Mouse (Mus musculus) E14TG2a.4 (cell line): ENCODE data around the gene Bbs10.
A peak's percentile ranks its signal among the peaks of the same experiment; 100 is the strongest.

Experiments used
- H3K27me3 ChIP-seq: 2 replicates; pipeline ENCODE4 v1.6.1; 2014; ENCODE audit warnings: low read length, control low read depth; ENCODE audit not compliant: insufficient read depth
- H3K36me3 ChIP-seq: 2 replicates; pipeline ENCODE4 v1.6.1; 2014; ENCODE audit warnings: low read length, control low read depth; ENCODE audit not compliant: insufficient read depth
- H3K4me1 ChIP-seq: replicated peaks from 2 replicates; pipeline ENCODE4 v1.6.1; 2014; ENCODE audit warnings: low read depth, low read length, control low read depth
- H3K4me3 ChIP-seq: replicated peaks from 2 replicates; pipeline ENCODE4 v1.5.1; 2014; ENCODE audit warnings: mild to moderate bottlenecking, low read length
- H3K9me3 ChIP-seq: 2 replicates; pipeline ENCODE4 v1.6.1; 2014; ENCODE audit warnings: low read length, control low read depth
- CTCF ChIP-seq: conservative IDR thresholded peaks from 2 replicates; pipeline ENCODE4 v1.5.1; 2014; ENCODE audit warnings: low read length
- NANOG ChIP-seq: IDR thresholded peaks from 2 replicates; pipeline ENCODE4 v1.6.1; 2014; ENCODE audit warnings: borderline replicate concordance, low read length, mixed read lengths
- POU5F1 ChIP-seq: IDR thresholded peaks from 2 replicates; pipeline ENCODE4 v1.6.1; 2014; ENCODE audit warnings: low read length, borderline replicate concordance

Bbs10 gene

DNA sequence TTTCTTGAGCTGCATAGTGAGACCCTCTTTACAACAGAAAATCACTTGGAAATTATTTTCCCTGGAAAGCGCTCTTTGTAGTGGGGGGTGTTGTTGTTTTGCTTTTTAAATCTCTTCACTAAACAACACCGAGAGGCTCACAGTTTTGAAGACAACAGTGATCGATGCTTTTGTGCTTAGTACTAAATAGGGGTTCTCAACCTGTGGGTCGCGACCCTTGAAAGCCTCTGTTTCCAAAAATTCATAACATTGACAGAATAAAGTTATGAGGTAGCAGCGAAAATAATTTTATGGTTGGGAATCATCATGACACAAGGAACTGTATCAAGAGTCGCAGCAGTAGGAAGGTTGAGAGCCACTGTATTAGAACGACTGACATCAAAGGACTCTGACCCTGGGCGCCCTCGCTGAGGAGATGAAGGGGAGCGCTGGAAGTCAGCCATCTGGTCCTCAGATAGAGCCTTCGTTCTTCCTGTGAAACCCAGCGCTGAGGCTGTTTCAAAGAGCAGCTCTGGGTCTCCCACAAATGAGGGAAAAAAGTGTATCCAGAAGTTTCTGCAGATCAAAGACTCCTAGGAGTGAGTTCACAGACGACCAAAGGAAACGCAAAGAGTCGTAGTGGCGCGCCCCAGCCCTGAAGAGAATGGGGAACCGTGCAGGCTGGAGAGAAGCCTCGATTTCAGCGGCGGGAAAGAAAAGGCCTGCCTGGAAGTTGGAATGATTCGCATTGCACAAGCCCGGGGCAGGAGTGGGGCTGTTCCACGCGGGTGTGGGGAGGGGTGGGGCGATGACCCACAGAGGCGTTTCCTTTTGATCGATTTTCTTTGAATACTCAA is 37.3 kb downstream of the Bbs10 start:
- Histone ChIP-seq H3K4me3 (peak overlapping the region; percentile 52), H3K27me3 (peaks cover 7% of the 10 kb centered on the region; the same call in 1 of the 2 replicates), H3K4me1 (peaks cover 21% of the 10 kb centered on the region), H3K36me3 (no peaks in the 10 kb centered on the region), H3K9me3 (0 out of 2 replicates have a peak, but pooled peaks cover 2% of the 10 kb centered on the region)
- TF ChIP-seq CTCF (no peak), POU5F1 (no peak), NANOG (no peak)

- H3K4me1 ChIP-seq: peaks cover 21% of the 10 kb centered on the region
- H3K9me3 ChIP-seq: 0 out of 2 replicates have a peak, but pooled peaks cover 2% of the 10 kb centered on the region
- H3K36me3 ChIP-seq: no peaks in the 10 kb centered on the region
- TF ChIP-seq POU5F1 (no peak), NANOG (no peak), CTCF (no peak)
- H3K4me3 ChIP-seq: peak overlapping the region; percentile 52
- H3K27me3 ChIP-seq: peaks cover 7% of the 10 kb centered on the region; the same call in 1 of the 2 replicates
Observed at GRCm38 (mm10) chr10:111336353-111336713, 37.9 kb downstream of the Bbs10 start.

GRCm38 (mm10) chr10:111339296-111339695 is 40.8 kb downstream of the Bbs10 start:
- H3K4me3 ChIP-seq: no peak overlapping the region
- H3K36me3 ChIP-seq: no peaks in the 10 kb centered on the region
- H3K27me3 ChIP-seq: peaks cover 15% of the 10 kb centered on the region; the same call in 1 of the 2 replicates
- H3K9me3 ChIP-seq: 0 out of 2 replicates have a peak, but pooled peaks cover 1% of the 10 kb centered on the region
- TF ChIP-seq CTCF: no peak
- TF ChIP-seq NANOG: no peak
- no peak for TF ChIP-seq POU5F1
- peaks cover 13% of the 10 kb centered on the region for H3K4me1 ChIP-seq

DNA sequence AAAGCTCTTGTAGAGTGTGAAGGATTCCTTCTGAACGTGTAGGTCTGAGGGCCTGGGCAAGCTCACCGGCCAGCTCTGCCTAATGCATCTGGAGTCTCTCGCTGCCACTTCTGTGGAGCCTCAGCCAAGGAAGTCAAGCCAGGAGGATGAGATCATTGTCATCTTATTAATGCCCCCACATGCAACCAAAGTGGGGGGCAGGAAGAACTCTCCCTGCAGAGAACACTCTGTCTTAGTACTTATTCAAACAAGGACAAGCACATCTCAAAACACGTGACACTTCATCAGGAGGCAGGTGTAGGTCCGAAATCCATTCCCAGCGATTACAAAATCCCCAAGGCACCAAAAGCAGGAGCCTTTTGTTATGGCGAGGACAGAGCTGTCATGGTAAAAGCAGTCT is 43.3 kb downstream of the Bbs10 start:
- no peak overlapping the region for H3K4me3 ChIP-seq
- no peak for TF ChIP-seq POU5F1
- no peak for TF ChIP-seq CTCF
- no peak for TF ChIP-seq NANOG
- peaks cover under 1% of the 10 kb centered on the region; the same call in 1 of the 2 replicates for H3K4me1 ChIP-seq
- peaks cover 9% of the 10 kb centered on the region; the same call in 1 of the 2 replicates for H3K27me3 ChIP-seq
- no peaks in the 10 kb centered on the region for H3K9me3 ChIP-seq
- H3K36me3 ChIP-seq: no peaks in the 10 kb centered on the region

DNA sequence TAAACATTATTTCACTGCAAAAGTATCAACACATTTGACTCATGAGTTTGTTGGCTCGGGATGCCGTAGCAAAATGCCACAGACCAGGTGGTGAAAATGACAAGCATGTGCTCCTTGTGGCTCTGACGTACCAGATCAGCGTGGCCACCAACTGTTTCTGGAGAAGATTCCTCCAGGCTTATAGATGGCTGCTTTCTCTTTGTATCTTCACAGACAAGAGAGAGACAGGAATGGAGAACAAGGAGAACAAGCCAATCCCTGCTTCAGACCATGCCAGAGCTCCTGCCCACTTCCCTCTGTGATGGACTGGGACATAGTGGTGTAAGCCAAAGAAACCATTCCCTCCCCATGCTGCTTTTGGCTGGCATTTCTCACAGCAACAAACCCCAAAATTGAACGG is 45.1 kb downstream of the Bbs10 start:
- TF ChIP-seq NANOG: no peak
- TF ChIP-seq CTCF: no peak
- TF ChIP-seq POU5F1: no peak
- Histone ChIP-seq H3K4me1 (no peaks in the 10 kb centered on the region), H3K27me3 (peaks cover 9% of the 10 kb centered on the region; the same call in 1 of the 2 replicates), H3K4me3 (no peak overlapping the region), H3K36me3 (no peaks in the 10 kb centered on the region), H3K9me3 (no peaks in the 10 kb centered on the region)

- Histone ChIP-seq H3K4me3 (no peak overlapping the region), H3K36me3 (no peaks in the 10 kb centered on the region), H3K27me3 (peaks cover 9% of the 10 kb centered on the region; the same call in 1 of the 2 replicates), H3K4me1 (no peaks in the 10 kb centered on the region), H3K9me3 (no peaks in the 10 kb centered on the region)
- TF ChIP-seq NANOG: no peak
- no peak for TF ChIP-seq POU5F1
- TF ChIP-seq CTCF: no peak
Observed at GRCm38 (mm10) chr10:111348263-111348662, 49.8 kb downstream of the Bbs10 start.
